Mouse (Mus musculus) frontal cortex, adult 2 months (tissue): ENCODE results near the gene Mrpl19. TPM values are rescaled to one million over a fixed set of nuclear protein-coding genes. Genes with fewer than 3 reads are reported as not detected.

ENCODE experiments used
- DNase-seq, 2 experiments: peaks; one replicate each; pipeline ENCODE4 v3.0.0; 2022; ENCODE audit warnings: low spot score in 1 of 2; ENCODE audit errors: extremely low spot score in 1 of 2
- polyA plus RNA-seq: library from polyadenylated mRNA; depleted of rRNA; stranded (reverse); fragments of >200 nt; gene quantifications from 2 replicates; pipeline ENCODE4 v1.2.3, GENCODE M21; 2012; rRNA removed

Mrpl19 gene
- polyA plus RNA-seq, 1 experiment = 15.0 TPM

DNA sequence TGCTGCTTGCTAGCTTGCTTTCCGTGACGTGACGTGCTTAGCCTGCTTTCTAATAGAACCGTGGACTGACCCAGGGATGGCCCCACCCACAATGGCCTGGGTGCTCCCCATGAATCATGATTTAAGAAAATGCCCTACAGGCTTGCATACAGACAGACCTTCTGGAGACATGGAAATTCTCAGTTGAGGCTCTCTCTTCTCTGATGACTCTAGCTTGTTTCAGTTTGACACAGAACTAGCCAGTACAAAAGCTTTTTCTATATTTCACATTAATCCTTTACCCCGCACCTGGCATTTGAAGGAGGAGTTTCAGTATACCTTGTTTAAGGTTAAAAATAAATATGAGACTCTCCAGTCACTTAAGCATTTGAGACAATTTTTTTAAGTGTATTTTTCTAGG, 24.0 kb downstream of the Mrpl19 start:
- DNase-seq = no peak

GRCm38 (mm10) chr6:81933281-81933680, 32.5 kb downstream of the Mrpl19 start:
- DNase-seq = no peak

DNA sequence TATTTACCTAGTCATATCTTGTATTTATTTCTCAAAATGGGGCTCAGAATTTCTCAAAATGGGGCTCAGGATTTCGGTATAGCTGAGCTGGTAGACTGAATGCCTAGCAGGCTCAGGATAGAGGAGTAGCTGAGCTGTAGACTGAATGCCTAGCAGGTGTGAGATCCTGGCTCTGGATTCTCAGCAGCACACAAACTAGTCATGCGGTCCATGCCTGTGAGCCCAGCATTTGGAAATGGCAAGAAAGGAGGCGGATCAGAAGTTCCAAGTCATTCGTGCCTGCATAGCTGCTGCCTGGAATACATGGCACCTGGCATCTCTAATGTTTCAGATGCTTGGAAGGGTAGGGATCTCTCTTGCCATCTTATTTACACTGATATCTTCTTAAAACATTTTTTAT, 36.4 kb downstream of the Mrpl19 start:
- no peak for DNase-seq

- no peak for DNase-seq
These were observed 41.5 kb downstream of the Mrpl19 start for GRCm38 (mm10) chr6:81924304-81924703.

DNA sequence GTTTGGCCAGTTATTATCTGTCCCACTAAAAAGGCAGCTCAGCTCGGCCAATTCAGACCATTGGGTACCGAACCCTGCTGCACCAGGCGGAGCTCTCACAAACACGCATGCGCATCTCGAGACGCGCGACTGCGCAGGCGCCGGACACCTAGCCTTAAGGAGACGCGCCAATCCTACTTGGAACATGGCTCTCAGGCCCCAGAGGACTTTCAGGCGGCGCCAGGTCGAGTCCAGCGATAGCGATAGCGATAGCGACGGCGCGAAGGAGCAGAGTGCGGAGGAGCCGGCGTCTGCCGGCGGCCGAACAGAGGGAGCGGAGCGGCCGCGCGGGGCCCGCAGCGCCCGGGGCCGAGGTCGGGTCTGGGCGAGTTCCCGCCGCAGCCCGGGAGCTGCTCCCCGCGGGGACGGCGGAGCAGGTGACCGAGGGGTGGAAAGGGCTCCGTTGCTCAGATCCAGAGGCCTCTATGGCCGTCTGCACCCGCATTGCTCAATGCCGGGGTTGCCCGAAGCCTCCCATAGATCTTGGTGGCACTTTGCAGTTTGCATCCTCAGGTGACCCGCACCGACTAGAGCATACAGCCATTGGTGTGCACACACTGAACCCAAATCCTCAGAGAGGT, 42.1 kb downstream of the Mrpl19 start, which contains the start of gene Gcfc2:
Gcfc2 (plus strand) TSS at position 147 of the 620 bp plus-strand sequence.
- DNase-seq = peak; percentile 82 to 98

DNA sequence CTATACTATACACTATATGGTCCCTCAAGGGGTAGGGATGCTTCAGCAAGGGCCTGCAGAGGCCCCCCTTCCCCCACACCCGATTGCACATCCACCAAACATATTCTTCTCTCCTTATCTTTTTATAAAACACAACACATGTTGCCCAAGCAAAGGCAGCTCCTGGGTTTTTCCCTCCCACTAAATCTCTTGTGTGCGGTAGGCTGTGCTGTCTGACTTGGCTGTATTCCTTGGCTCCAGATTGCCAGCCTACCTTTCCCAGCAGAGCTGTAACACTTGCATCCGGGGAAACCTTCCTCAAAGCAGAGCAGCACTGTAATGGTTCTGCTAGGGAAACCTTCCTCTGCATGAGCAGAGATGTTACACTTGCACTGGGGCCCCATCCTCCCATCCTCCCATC, 53.6 kb downstream of the Mrpl19 start:
- DNase-seq = peak; percentile 72 to 80

- DNase-seq = no peak
These were observed 54.0 kb downstream of the Mrpl19 start for GRCm38 (mm10) chr6:81911713-81912112.

DNA sequence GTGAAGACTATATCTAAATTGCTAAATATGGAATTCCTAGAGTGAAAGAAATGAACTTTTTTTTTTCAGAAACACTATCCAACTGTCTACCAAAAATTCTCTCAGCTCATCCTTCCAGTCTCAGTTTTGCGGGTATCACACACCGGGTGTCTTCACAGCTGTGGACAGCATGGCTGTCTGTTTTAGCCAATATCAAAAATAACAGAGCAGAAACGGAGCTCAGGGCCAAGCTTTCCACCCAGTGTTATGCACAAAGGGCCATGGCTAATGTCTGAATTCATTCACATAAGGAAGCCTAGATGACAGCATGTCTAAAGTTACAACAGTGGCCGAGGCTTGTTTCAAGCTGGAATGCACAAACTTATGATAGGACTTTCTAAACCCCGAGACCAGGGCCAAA, 54.5 kb downstream of the Mrpl19 start:
- DNase-seq = peak in 1 of 2 experiments; percentile 21

DNA sequence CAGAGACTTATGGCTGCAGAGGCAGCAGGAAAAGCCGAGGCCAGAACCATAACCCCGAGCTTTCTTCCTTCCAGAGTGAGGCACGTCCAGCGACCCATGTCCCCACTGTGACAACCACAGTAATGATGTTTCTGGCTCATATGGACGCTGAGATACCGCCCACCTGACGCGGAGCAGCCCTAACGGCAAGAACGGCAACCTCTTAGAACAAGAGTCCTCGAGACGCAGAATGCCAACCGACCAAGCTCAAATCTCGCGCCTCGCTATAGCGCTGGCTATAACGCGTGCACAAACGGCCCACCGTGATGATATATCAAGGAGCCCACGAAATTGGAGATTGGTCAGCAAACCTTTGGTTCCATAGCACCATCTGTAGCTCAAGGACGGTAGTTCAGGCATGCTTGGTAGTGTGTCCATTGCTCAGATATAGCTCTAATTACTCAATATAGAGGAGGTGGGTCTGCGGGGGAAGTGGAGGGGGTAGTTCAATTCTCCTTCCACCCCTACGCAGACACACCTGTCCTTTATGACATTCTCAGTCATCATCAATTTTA, 55.4 kb downstream of the Mrpl19 start:
- DNase-seq = no peak

Other genes starting within 250 kb of the Mrpl19 start
- 10.8 and 14.4 TPM in 2 replicates for gene Gcfc2, start 42.3 kb downstream of the Mrpl19 start, polyA plus RNA-seq
- 15.4 and 16.8 TPM in 2 replicates for gene Eva1a, start 75.1 kb upstream of the Mrpl19 start, polyA plus RNA-seq